Mouse (Mus musculus) liver, embryonic 14.5 days (tissue): Measurements from ENCODE around the gene Kifc3. TPM values are rescaled to one million over a fixed set of nuclear protein-coding genes. Genes with fewer than 3 reads are reported as not detected.

Experiments used
- ATAC-seq: fragments of 200-750 bp; cut with Nextera tagmentation; 2 replicates; pipeline ENCODE4 v1.8.0; 2017; ENCODE audit warnings: moderate number of reproducible peaks, mild to moderate bottlenecking, moderate library complexity; ENCODE audit not compliant: insufficient read depth
- DNase-seq, 3 experiments: peaks; one replicate each; pipeline ENCODE4 v3.0.0-alpha.2; 2012 to 2013; ENCODE audit warnings: low read depth in 3 of 3, low spot score in 3 of 3
- H3K27ac ChIP-seq: fragments of 300-500 bp; sonication (generic); 2 replicates; pipeline ENCODE4 v1.5.1; 2014; ENCODE audit warnings: moderate library complexity, mild to moderate bottlenecking, control low read depth, inconsistent platforms
- H3K27me3 ChIP-seq: fragments of 300-500 bp; sonication (generic); 2 replicates; pipeline ENCODE4 v1.6.1; 2014; ENCODE audit warnings: mild to moderate bottlenecking, low read length, moderate library complexity; ENCODE audit not compliant: control insufficient read depth, insufficient read depth
- H3K36me3 ChIP-seq: fragments of 300-500 bp; sonication (generic); replicated peaks from 2 replicates; pipeline ENCODE4 v1.6.1; 2014; ENCODE audit warnings: low read depth; ENCODE audit not compliant: control insufficient read depth, insufficient read depth
- H3K4me1 ChIP-seq, 2 experiments: fragments of 200-500 bp in 1 of 2; fragments of 300-500 bp in 1 of 2; sonication (generic) in 1 of 2; replicated peaks; 2 replicates each; pipeline ENCODE4 v1.6.1; 2012 to 2014; ENCODE audit warnings: antibody characterized with exemption in 1 of 2, inconsistent platforms in 1 of 2, low read length in 1 of 2; ENCODE audit not compliant: control insufficient read depth in 2 of 2, insufficient read depth in 2 of 2
- H3K4me2 ChIP-seq: fragments of 300-500 bp; sonication (generic); 2 replicates; pipeline ENCODE4 v1.6.1; 2014; ENCODE audit warnings: low read depth, mild to moderate bottlenecking, control low read depth, moderate library complexity
- H3K4me3 ChIP-seq, 2 experiments: fragments of 200-500 bp in 1 of 2; fragments of 300-500 bp in 1 of 2; sonication (generic) in 1 of 2; 2 replicates each; pipeline ENCODE4 v1.5.1; 2012 to 2014; ENCODE audit warnings: low read depth in 2 of 2, low read length in 2 of 2, mild to moderate bottlenecking in 2 of 2, control low read depth in 1 of 2, inconsistent platforms in 1 of 2, moderate library complexity in 1 of 2; ENCODE audit not compliant: insufficient read depth in 1 of 2
- H3K9ac ChIP-seq: fragments of 300-500 bp; sonication (generic); replicated peaks from 2 replicates; pipeline ENCODE4 v1.6.1; 2014; ENCODE audit warnings: mild to moderate bottlenecking, control low read depth, moderate library complexity
- H3K9me3 ChIP-seq: fragments of 300-500 bp; sonication (generic); 2 replicates; pipeline ENCODE4 v1.6.1; 2016; ENCODE audit warnings: low read length, mixed read lengths; ENCODE audit not compliant: control insufficient read depth
- CTCF ChIP-seq: IDR thresholded peaks from 2 replicates; pipeline ENCODE4 v1.5.1; 2016; ENCODE audit warnings: antibody characterized with exemption, low read depth, control low read depth
- EP300 ChIP-seq: IDR thresholded peaks from 2 replicates; pipeline ENCODE4 v1.6.1; 2016; ENCODE audit warnings: antibody characterized with exemption, low read depth
- WGBS: fragments of 180-500 bp; shearing (Covaris S2); extraction: QIAGEN DNeasy Blood & Tissue Kit; methylation state at CpG from one replicate; pipeline ENCODE4 v1.1.7; 2014; ENCODE audit not compliant: insufficient replicate concordance; 5-methylcytosine and 5-hydroxymethylcytosine counted together
- polyA plus RNA-seq, 2 experiments: library from polyadenylated mRNA; depleted of rRNA in 1 of 2; stranded (reverse) in 1 of 2; unstranded in 1 of 2; fragments of >200 nt; fragmentation: Nextera tagmentation in 1 of 2; extraction: Ambion mirVana in 1 of 2; gene quantifications; 2 replicates each; pipeline versions ENCODE4 v1.2.1 to v1.2.3; 2012 to 2014

Gene Kifc3
- polyA plus RNA-seq, 2 experiments: 2.5 to 4.0 TPM

DNA sequence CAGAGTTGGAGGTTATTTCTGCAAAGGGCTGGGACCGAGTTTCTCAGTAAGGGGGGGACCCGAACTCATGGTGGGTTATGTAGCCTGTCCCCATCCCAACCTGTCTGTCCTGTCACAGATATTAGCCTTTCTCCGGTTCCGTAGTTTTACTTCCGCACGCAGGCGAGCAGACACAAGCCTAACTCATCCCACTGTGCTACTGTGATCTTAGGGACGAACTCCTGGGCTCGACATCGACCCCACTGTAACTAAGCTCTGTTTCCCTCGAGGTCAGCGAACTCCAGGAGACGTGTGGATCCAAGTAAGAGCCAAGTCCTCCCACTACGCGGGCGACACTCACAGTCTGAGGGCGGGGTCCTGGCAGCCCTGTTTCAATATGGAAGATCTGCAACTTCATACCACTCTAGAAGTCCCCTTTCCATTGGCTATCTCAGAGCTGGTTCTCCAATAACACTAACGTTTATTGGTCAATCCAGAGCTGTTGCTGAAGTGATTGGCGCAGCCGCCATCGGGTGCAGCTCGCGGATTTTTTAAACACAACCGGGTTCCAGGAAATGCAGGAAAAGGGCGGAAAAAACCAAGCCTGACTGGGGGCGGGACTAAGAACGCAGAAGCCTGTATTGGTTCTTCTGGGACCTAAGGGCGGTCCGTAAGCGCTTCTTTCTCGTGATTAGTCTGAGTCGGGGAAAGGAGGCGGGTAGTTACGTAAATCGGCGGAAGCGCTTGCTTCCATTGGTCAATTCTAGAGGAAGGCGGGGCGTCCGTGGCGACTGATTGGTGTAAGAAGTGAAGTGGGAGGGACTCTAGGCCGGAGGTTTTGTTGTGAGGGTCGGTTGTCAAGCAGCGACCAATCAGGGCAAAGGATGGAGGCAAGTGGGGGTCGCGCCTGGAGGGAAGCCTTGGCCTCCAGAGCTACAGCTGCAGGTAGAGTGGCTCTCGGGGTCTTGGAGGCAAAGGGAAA, 122.0 kb downstream of the Kifc3 start, which contains the start of gene Katnb1:
Gene Katnb1, plus strand, starts transcription at position 806 of the 961 bp plus-strand sequence.
- Histone ChIP-seq H3K4me1 (peaks cover 18 to 22% of the 10 kb centered on the region in 2 experiments), H3K27me3 (no peaks in the 10 kb centered on the region), H3K9ac (peak within 1 kb of the TSS; percentile 87), H3K27ac (peak within 1 kb of the TSS; percentile 75), H3K4me3 (peak within 1 kb of the TSS; percentile 86 to 92), H3K36me3 (no peaks in the 10 kb centered on the region), H3K9me3 (no peaks in the 10 kb centered on the region), H3K4me2 (peak within 1 kb of the TSS; percentile 94)
- under 1% methylated on average over 47 of the region's 47 CpGs for WGBS
- peak; percentile 93 for ATAC-seq
- TF ChIP-seq EP300 (peak; percentile 86), CTCF (no peak)
- peak; percentile 100 for DNase-seq

DNA sequence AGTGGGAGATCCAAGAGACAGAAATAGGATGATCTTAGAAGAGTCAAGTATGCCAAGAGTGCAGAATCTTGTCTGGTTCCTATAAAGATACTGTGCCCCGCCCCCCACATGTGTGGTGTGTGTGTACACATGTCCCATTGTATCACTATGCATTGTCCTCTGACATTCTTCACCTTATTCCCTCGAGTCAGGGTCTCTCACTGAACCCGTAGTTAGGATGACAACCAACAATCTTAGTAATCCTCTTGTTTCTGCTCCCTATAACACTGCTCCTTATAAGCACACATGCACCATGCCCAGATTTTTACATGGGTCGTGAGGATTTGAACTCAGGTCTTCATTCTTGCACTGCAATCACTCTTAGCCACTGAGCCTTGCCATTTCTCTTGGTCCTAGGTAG, 123.3 kb downstream of the Kifc3 start:
- no peak for DNase-seq
- Histone ChIP-seq H3K4me2 (peak overlapping the region; percentile 94), H3K9me3 (no peaks in the 10 kb centered on the region), H3K27ac (no peak overlapping the region), H3K4me1 (peaks cover 9 to 13% of the 10 kb centered on the region in 2 experiments), H3K27me3 (no peaks in the 10 kb centered on the region), H3K36me3 (no peaks in the 10 kb centered on the region), H3K9ac (no peak overlapping the region), H3K4me3 (no peak overlapping the region; a peak in 1 of 4 replicates)
- WGBS: 75% methylated on average over 4 of the region's 4 CpGs
- TF ChIP-seq EP300: no peak
- no peak for TF ChIP-seq CTCF
- no peak for ATAC-seq

DNA sequence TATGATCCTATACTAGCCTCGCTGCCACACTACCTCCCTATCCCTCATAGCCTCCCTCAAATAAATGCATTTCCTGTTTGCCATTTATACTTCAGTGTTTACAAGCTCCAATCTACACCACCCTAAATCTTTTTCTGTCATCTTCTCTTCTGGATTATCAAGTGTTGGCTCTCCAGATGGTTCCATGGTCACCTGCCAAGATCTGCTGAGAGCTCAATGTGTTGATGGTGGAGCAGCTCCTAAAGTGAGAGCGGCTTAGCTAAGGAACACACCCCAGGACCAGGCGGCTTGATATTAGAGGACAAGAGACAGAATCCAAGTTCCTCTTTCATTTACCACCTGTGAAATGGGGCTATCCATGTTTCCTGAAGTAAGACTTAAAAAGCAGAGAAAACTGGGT, 124.6 kb downstream of the Kifc3 start:
- peaks cover 9 to 13% of the 10 kb centered on the region in 2 experiments for H3K4me1 ChIP-seq
- H3K27me3 ChIP-seq: no peaks in the 10 kb centered on the region
- DNase-seq (no peak), ATAC-seq (no peak)
- no peak overlapping the region for H3K27ac ChIP-seq
- TF ChIP-seq CTCF (no peak), EP300 (no peak)
- no peak overlapping the region for H3K4me2 ChIP-seq
- 64% methylated on average over 3 of the region's 3 CpGs for WGBS
- no peak overlapping the region for H3K4me3 ChIP-seq
- no peaks in the 10 kb centered on the region for H3K9me3 ChIP-seq
- no peaks in the 10 kb centered on the region for H3K36me3 ChIP-seq
- no peak overlapping the region for H3K9ac ChIP-seq

DNA sequence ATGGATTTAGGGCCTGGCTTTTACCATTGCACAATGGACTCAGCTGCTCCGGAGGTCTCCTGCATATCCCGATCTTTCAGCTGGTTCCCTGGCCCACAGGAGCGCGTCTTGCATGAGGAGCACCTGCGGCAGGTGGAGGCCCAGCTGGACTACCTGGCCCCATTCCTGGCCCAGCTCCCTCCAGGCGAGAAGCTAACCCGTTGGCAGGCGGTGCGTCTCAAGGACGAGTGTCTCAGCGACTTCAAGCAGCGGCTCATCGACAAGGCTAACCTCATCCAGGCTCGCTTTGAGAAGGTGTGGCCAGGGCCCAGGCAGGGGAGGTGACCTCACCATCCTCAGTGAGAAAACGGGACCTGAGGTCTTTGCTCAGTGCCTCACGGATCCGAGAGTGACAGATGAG, 126.5 kb downstream of the Kifc3 start:
- whole genome bisulfite sequencing: 74% methylated on average over 17 of the region's 17 CpGs
- TF ChIP-seq EP300 (no peak), CTCF (no peak)

DNA sequence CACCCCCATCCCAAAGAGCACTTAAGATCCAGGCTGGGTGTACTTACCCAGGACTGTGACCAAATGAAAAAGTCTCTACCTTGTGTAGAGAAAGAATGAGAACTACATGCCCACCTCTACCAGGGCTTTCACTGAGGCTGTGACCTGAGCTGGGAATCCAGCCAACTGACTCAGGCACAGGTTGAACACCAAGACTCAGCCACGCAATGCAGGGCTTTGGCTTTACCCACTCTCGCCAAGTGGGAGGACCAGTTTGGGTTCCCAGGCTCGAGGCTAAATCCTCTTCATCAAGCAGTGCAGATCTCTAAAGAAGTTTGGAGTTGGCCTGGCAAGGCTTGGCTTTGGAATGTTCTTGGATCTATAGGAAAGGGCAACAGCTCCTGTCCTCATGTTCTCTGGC, 127.1 kb downstream of the Kifc3 start:
- 58% methylated on average over 3 of the region's 3 CpGs for WGBS

More for the DNA sequence above, 126.5 kb downstream of the Kifc3 start:
- no peaks in the 10 kb centered on the region for H3K27me3 ChIP-seq
- no peaks in the 10 kb centered on the region for H3K9me3 ChIP-seq
- no peaks in the 10 kb centered on the region for H3K36me3 ChIP-seq
- H3K9ac ChIP-seq: no peak overlapping the region
- no peak overlapping the region for H3K27ac ChIP-seq
- ATAC-seq (no peak), DNase-seq (no peak)
- peaks cover 8 to 9% of the 10 kb centered on the region in 2 experiments for H3K4me1 ChIP-seq
- H3K4me3 ChIP-seq: no peak overlapping the region
- H3K4me2 ChIP-seq: no peak overlapping the region

More for the DNA sequence above, 127.1 kb downstream of the Kifc3 start:
- Histone ChIP-seq H3K9ac (no peak overlapping the region), H3K9me3 (no peaks in the 10 kb centered on the region), H3K4me3 (no peak overlapping the region), H3K27ac (no peak overlapping the region), H3K27me3 (no peaks in the 10 kb centered on the region), H3K36me3 (no peaks in the 10 kb centered on the region), H3K4me2 (no peak overlapping the region), H3K4me1 (peaks cover 8 to 9% of the 10 kb centered on the region in 2 experiments)
- TF ChIP-seq CTCF (no peak), EP300 (no peak)
- no peak for ATAC-seq
- DNase-seq: no peak
